Mouse (Mus musculus) neural tube, embryonic 13.5 days (tissue): ENCODE measurements around the gene Sh2b1. TPM values are rescaled to one million over a fixed set of nuclear protein-coding genes. Genes with fewer than 3 reads are reported as not detected.
A peak's percentile ranks its signal among the peaks of the same experiment; 100 is the strongest.

ENCODE experiments used
- ATAC-seq: fragments of 200-750 bp; cut with Nextera tagmentation; 2 replicates; pipeline ENCODE4 v1.8.0; 2017; ENCODE audit warnings: low read depth, mild to moderate bottlenecking, moderate TSS enrichment, moderate library complexity
- H3K27ac ChIP-seq: fragments of 300-500 bp; sonication (generic); replicated peaks from 2 replicates; pipeline ENCODE4 v1.5.1; 2015; ENCODE audit warnings: moderate library complexity, mild to moderate bottlenecking, inconsistent platforms
- H3K27me3 ChIP-seq: fragments of 300-500 bp; sonication (generic); 2 replicates; pipeline ENCODE4 v1.6.1; 2015; ENCODE audit warnings: mild to moderate bottlenecking, inconsistent platforms
- H3K36me3 ChIP-seq: fragments of 300-500 bp; sonication (generic); 2 replicates; pipeline ENCODE4 v1.6.1; 2015; ENCODE audit warnings: mild to moderate bottlenecking, inconsistent platforms
- H3K4me1 ChIP-seq: fragments of 300-500 bp; sonication (generic); replicated peaks from 2 replicates; pipeline ENCODE4 v1.6.1; 2015; ENCODE audit warnings: inconsistent platforms
- H3K4me2 ChIP-seq: fragments of 300-500 bp; sonication (generic); 2 replicates; pipeline ENCODE4 v1.6.1; 2015; ENCODE audit warnings: inconsistent platforms, mild to moderate bottlenecking, moderate library complexity
- H3K4me3 ChIP-seq: fragments of 300-500 bp; sonication (generic); 2 replicates; pipeline ENCODE4 v1.5.1; 2015; ENCODE audit warnings: mild to moderate bottlenecking, inconsistent platforms
- H3K9ac ChIP-seq: fragments of 300-500 bp; sonication (generic); 2 replicates; pipeline ENCODE4 v1.6.1; 2015; ENCODE audit warnings: moderate library complexity, mild to moderate bottlenecking, inconsistent platforms
- H3K9me3 ChIP-seq: fragments of 300-500 bp; sonication (generic); 2 replicates; pipeline ENCODE4 v1.6.1; 2016; ENCODE audit warnings: inconsistent platforms
- WGBS: fragments of 180-500 bp; shearing (Covaris S2); methylation state at CpG from one replicate; pipeline ENCODE4 v1.1.7; 2015; 5-methylcytosine and 5-hydroxymethylcytosine counted together
- polyA plus RNA-seq: library from polyadenylated mRNA; unstranded; fragments of >200 nt; fragmentation: Nextera tagmentation; extraction: Ambion mirVana; gene quantifications from 2 replicates; pipeline ENCODE4 v1.2.1, GENCODE M21; 2015

Gene Sh2b1
- polyA plus RNA-seq, 1 experiment from 2014 or later: 62.3 TPM

GRCm38 (mm10) chr7:126449991-126450390 is 25.2 kb downstream of the Sh2b1 start:
- Histone ChIP-seq H3K4me1 (no peaks in the 10 kb centered on the region), H3K27ac (no peak overlapping the region), H3K9me3 (no peaks in the 10 kb centered on the region), H3K4me2 (no peak overlapping the region), H3K9ac (no peak overlapping the region), H3K36me3 (peaks cover 39% of the 10 kb centered on the region), H3K4me3 (no peak overlapping the region), H3K27me3 (no peaks in the 10 kb centered on the region)
- ATAC-seq: no peak
- WGBS: 93% methylated on average over 18 of the region's 18 CpGs

DNA sequence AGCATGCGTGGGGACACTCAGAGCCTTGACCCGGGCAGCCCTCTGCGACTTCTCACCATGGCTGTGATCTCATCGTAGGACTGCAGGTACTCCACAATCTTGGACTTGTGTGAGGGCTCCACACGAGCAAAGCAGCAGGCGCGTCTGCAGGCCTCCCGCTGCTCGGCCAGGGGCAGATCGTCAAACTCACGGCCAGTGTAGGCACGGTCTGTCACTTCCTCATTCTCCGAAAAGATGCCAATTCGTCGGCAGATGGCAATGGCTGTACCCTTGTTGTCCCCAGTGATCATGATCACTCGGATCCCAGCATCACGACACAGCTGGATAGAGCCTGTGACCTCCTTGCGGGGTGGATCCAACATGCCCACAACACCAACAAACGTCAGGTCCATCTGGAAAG is 26.7 kb downstream of the Sh2b1 start:
- no peak for ATAC-seq
- H3K36me3 ChIP-seq: peaks cover 52% of the 10 kb centered on the region
- no peak overlapping the region for H3K4me3 ChIP-seq
- H3K9ac ChIP-seq: no peak overlapping the region
- no peaks in the 10 kb centered on the region for H3K4me1 ChIP-seq
- no peaks in the 10 kb centered on the region for H3K27me3 ChIP-seq
- H3K9me3 ChIP-seq: no peaks in the 10 kb centered on the region
- WGBS: 94% methylated on average over 19 of the region's 19 CpGs
- no peak overlapping the region for H3K27ac ChIP-seq
- no peak overlapping the region for H3K4me2 ChIP-seq

DNA sequence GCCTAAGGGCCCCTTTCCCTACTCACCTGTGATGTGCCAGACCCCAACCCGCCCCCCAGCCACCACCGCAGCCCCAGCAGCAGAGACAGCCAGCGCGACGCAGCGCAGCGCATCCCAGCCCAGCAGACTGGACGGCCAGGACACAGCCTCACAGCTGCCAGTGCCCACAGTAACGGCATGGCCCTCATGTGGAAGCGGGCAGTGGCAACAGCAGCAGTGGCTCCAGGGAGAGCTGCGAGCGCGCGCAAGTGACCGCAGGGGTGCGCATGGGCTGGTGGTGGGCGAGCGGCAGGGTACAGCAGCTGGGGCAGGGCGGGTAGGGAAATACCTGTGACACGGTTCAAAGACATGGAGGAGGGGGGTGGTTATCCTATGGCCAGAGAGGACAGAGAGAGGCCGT is 29.0 kb downstream of the Sh2b1 start:
- Histone ChIP-seq H3K9ac (no peak overlapping the region), H3K27me3 (no peaks in the 10 kb centered on the region), H3K9me3 (no peaks in the 10 kb centered on the region), H3K4me2 (no peak overlapping the region), H3K36me3 (peaks cover 72% of the 10 kb centered on the region), H3K4me3 (no peak overlapping the region), H3K4me1 (no peaks in the 10 kb centered on the region), H3K27ac (no peak overlapping the region)
- ATAC-seq: no peak
- 92% methylated on average over 21 of the region's 21 CpGs for WGBS

GRCm38 (mm10) chr7:126445104-126445815 is 30.0 kb downstream of the Sh2b1 start:
- Histone ChIP-seq H3K36me3 (peaks cover 78% of the 10 kb centered on the region), H3K27me3 (no peaks in the 10 kb centered on the region), H3K9ac (no peak overlapping the region), H3K4me1 (no peaks in the 10 kb centered on the region), H3K9me3 (no peaks in the 10 kb centered on the region), H3K4me2 (no peak overlapping the region), H3K4me3 (no peak overlapping the region), H3K27ac (no peak overlapping the region)
- 92% methylated on average over 15 of the region's 15 CpGs for WGBS
- no peak for ATAC-seq

- Histone ChIP-seq H3K27me3 (no peaks in the 10 kb centered on the region), H3K9me3 (no peaks in the 10 kb centered on the region), H3K4me2 (no peak overlapping the region), H3K9ac (no peak overlapping the region), H3K36me3 (peaks cover 81% of the 10 kb centered on the region), H3K27ac (no peak overlapping the region), H3K4me3 (no peak overlapping the region), H3K4me1 (no peaks in the 10 kb centered on the region)
- ATAC-seq: no peak
- WGBS: 91% methylated on average over 9 of the region's 9 CpGs
Measured at GRCm38 (mm10) chr7:126444536-126444935, 30.7 kb downstream of the Sh2b1 start.

DNA sequence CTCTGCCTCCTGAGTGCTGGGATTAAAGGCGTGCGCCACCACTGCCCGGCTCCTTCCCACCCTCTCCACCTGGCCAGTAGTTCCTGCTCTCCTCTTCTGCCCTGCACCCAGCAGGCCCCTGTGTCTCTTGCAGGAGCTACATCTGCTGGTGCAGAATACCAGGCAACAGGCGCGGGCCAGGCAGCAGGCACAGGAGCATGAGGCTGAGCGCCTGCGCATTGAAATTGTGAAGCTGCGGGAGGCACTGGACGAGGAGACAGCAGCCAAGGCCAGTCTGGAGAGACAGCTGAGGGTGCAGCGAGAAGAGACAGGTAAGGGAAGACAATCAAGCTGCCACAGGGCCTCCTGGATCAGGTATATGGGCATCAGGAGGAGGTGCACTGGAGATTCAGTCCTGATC is 31.2 kb downstream of the Sh2b1 start:
- ATAC-seq: no peak
- Histone ChIP-seq H3K4me1 (no peaks in the 10 kb centered on the region), H3K4me2 (no peak overlapping the region), H3K9me3 (no peaks in the 10 kb centered on the region), H3K27me3 (no peaks in the 10 kb centered on the region), H3K27ac (no peak overlapping the region), H3K36me3 (peaks cover 81% of the 10 kb centered on the region), H3K4me3 (no peak overlapping the region), H3K9ac (no peak overlapping the region)
- WGBS: 89% methylated on average over 10 of the region's 10 CpGs

DNA sequence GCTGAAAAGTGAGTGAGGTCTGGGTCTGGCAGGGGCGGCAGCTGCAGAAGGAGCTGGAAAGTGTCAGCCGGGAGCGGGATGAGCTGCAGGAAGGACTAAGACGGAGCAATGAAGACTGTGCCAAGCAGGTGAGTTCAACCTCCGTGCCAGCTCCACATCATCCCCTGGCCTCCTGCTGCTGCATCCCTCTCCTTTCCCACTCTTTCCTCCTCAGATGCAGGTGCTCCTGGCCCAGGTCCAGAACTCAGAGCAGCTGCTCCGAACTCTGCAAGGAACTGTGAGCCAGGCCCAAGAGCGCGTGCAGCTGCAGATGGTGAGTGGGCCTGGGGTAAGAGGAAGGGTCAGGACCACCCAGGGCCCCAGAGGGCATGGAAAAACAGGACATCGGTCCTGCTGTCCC is 35.1 kb downstream of the Sh2b1 start:
- no peaks in the 10 kb centered on the region for H3K4me1 ChIP-seq
- H3K27ac ChIP-seq: no peak overlapping the region
- H3K4me2 ChIP-seq: no peak overlapping the region
- ATAC-seq: no peak
- 76% methylated on average over 9 of the region's 9 CpGs for WGBS
- no peak overlapping the region for H3K4me3 ChIP-seq
- no peaks in the 10 kb centered on the region for H3K9me3 ChIP-seq
- H3K27me3 ChIP-seq: no peaks in the 10 kb centered on the region
- H3K9ac ChIP-seq: no peak overlapping the region
- peaks cover 43% of the 10 kb centered on the region for H3K36me3 ChIP-seq

GRCm38 (mm10) chr7:126436851-126437250 is 38.4 kb downstream of the Sh2b1 start:
- WGBS: 25% methylated on average over 8 of the region's 8 CpGs
- no peak overlapping the region for H3K4me3 ChIP-seq
- H3K27me3 ChIP-seq: no peaks in the 10 kb centered on the region
- H3K36me3 ChIP-seq: peaks cover 36% of the 10 kb centered on the region
- H3K27ac ChIP-seq: no peak overlapping the region
- H3K4me1 ChIP-seq: no peaks in the 10 kb centered on the region
- no peak for ATAC-seq
- no peak overlapping the region for H3K4me2 ChIP-seq
- H3K9ac ChIP-seq: no peak overlapping the region
- H3K9me3 ChIP-seq: no peaks in the 10 kb centered on the region

DNA sequence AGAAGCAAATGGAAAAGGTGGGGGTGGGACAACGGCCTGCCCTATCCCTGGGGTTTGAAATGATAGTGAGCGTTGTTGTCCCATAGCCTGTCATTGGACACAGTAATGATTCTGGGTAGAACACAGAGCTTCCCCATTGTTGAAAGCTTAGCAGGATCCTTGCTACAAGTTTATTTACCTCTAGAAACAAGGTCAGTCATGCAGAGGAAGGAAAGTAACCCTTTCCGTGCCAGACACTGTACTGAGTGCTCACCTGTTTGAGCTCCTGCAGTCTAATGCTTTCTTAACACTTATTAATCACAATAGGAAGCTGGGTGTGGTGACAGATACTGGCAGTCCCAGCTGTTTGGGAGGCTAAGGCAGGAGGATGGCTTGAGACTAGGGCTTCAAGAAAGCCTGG is 39.4 kb downstream of the Sh2b1 start:
- no peaks in the 10 kb centered on the region for H3K4me1 ChIP-seq
- WGBS: 81% methylated on average over 3 of the region's 3 CpGs

GRCm38 (mm10) chr7:126434726-126435125 is 40.5 kb downstream of the Sh2b1 start:
- WGBS: 91% methylated on average over 7 of the region's 7 CpGs
- Histone ChIP-seq H3K4me2 (no peak overlapping the region), H3K9me3 (no peaks in the 10 kb centered on the region), H3K4me1 (peaks cover 5% of the 10 kb centered on the region), H3K4me3 (no peak overlapping the region), H3K36me3 (peaks cover 20% of the 10 kb centered on the region; the same call in 1 of the 2 replicates), H3K27me3 (no peaks in the 10 kb centered on the region), H3K9ac (no peak overlapping the region), H3K27ac (no peak overlapping the region)
- no peak for ATAC-seq

More for the DNA sequence above, 39.4 kb downstream of the Sh2b1 start:
- H3K9ac ChIP-seq: no peak overlapping the region
- ATAC-seq: no peak
- no peak overlapping the region for H3K4me2 ChIP-seq
- no peaks in the 10 kb centered on the region for H3K27me3 ChIP-seq
- H3K9me3 ChIP-seq: no peaks in the 10 kb centered on the region
- H3K27ac ChIP-seq: no peak overlapping the region
- H3K36me3 ChIP-seq: peaks cover 28% of the 10 kb centered on the region; the same call in 1 of the 2 replicates
- H3K4me3 ChIP-seq: no peak overlapping the region

DNA sequence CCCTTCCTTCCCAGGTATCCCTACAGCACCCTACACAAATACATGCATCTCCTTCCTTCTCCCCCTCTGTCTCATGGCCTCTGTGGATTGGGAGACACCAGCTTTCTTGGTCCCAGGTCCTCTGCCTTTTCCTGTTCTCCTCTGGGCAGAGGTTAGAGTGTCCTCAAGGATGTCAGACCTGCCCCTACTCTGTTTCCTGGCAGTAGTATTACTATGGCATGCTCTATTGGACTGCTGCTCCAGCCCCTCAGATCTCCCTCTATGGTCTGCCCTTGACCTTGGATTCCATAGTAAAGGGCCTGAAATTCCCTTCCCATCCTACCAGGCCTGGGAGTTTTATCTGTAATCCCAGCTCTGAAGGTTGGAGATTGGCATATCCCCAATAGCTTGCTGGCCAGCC is 45.1 kb downstream of the Sh2b1 start:
- no peak overlapping the region for H3K4me2 ChIP-seq
- no peak for ATAC-seq

GRCm38 (mm10) chr7:126429503-126429898 is 45.7 kb downstream of the Sh2b1 start:
- Histone ChIP-seq H3K9ac (peak overlapping the region; percentile 90), H3K27ac (no peak overlapping the region), H3K9me3 (no peaks in the 10 kb centered on the region), H3K4me2 (peak overlapping the region; percentile 79), H3K36me3 (peaks cover 16% of the 10 kb centered on the region; the same call in 1 of the 2 replicates), H3K27me3 (no peaks in the 10 kb centered on the region), H3K4me3 (peak overlapping the region; percentile 71), H3K4me1 (peaks cover 22% of the 10 kb centered on the region)
- 29% methylated on average over 15 of the region's 15 CpGs for WGBS
- ATAC-seq: peak; percentile 43

More for the DNA sequence above, 45.1 kb downstream of the Sh2b1 start:
- H3K9ac ChIP-seq: peak overlapping the region; percentile 90; the same call in 1 of the 2 replicates
- no peak overlapping the region for H3K27ac ChIP-seq
- no peak overlapping the region for H3K4me3 ChIP-seq
- H3K36me3 ChIP-seq: peaks cover 20% of the 10 kb centered on the region; the same call in 1 of the 2 replicates
- peaks cover 22% of the 10 kb centered on the region for H3K4me1 ChIP-seq
- no peaks in the 10 kb centered on the region for H3K9me3 ChIP-seq
- H3K27me3 ChIP-seq: no peaks in the 10 kb centered on the region
